Mouse (Mus musculus) adipose tissue, adult 10 weeks (tissue): ENCODE results near the gene Epor. TPM values are rescaled to one million over a fixed set of nuclear protein-coding genes. Genes with fewer than 3 reads are reported as not detected.

ENCODE experiments used
- polyA plus RNA-seq: library from polyadenylated mRNA; stranded (reverse); fragments of 350-450 nt; fragmentation: Illumina TruSeq; extraction: RNeasy Lipid Tissue Mini Kit (QIAGEN cat#74804); gene quantifications from one replicate; pipeline ENCODE4 v1.2.3, GENCODE M21; 2014; ENCODE audit warnings: low read depth, low replicate concordance

Epor gene
- polyA plus RNA-seq = 4.1 TPM

GRCm38 (mm10) chr9:21963417-21963816 is at the start of gene Epor:
Gene Epor, minus strand, starts transcription at chr9:21963506.

GRCm38 (mm10) chr9:22002194-22003162 is 39.2 kb upstream of the Epor start, which contains the start of the genes Ccdc151 and Prkcsh:
Gene Ccdc151, minus strand, starts transcription at chr9:22002634.
Gene Prkcsh, plus strand, starts transcription at chr9:22002806.

GRCm38 (mm10) chr9:21989230-21990110 is 26.2 kb upstream of the Epor start, which contains the start of gene Rgl3:
Gene Rgl3, minus strand, starts transcription at chr9:21989446.

GRCm38 (mm10) chr9:21955570-21956281 is 7.6 kb downstream of the Epor start, which contains the start of gene Swsap1:
Gene Swsap1, plus strand, starts transcription at chr9:21955755.

GRCm38 (mm10) chr9:21936692-21937570 is 26.4 kb downstream of the Epor start, which contains the start of gene Plppr2:
Gene Plppr2, plus strand, starts transcription at chr9:21937033.

GRCm38 (mm10) chr9:21927208-21927753 is 36.0 kb downstream of the Epor start, which contains the start of the genes Ccdc159 and Tmem205:
Gene Ccdc159, plus strand, starts transcription at chr9:21927471.
Gene Tmem205, minus strand, starts transcription at chr9:21927556.

GRCm38 (mm10) chr9:21918035-21918592 is 45.2 kb downstream of the Epor start, which contains the start of gene Rab3d:
Gene Rab3d, minus strand, starts transcription at chr9:21918192.

Other genes starting within 250 kb of the Epor start
- 20.8 TPM for gene Ldlr, start 240.0 kb downstream of the Epor start, polyA plus RNA-seq
- 2.0 TPM for gene Spc24, start 203.2 kb downstream of the Epor start, polyA plus RNA-seq
- gene Kank2, start 164.8 kb downstream of the Epor start, polyA plus RNA-seq = 19.9 TPM
- gene Angptl8, start 128.0 kb downstream of the Epor start, polyA plus RNA-seq = 3.0 TPM
- 30.9 TPM for gene Dock6, start 110.9 kb downstream of the Epor start, polyA plus RNA-seq
- gene Rab3d, start 45.3 kb downstream of the Epor start, polyA plus RNA-seq = 36.3 TPM
- 8.7 TPM for gene Ccdc159, start 36.0 kb downstream of the Epor start, polyA plus RNA-seq
- 141 TPM for gene Tmem205, start 36.0 kb downstream of the Epor start, polyA plus RNA-seq
- 7.7 TPM for gene Plppr2, start 26.5 kb downstream of the Epor start, polyA plus RNA-seq
- gene Swsap1, start 7.8 kb downstream of the Epor start, polyA plus RNA-seq = 15.6 TPM
- 23.4 TPM for gene Rgl3, start 25.9 kb upstream of the Epor start, polyA plus RNA-seq
- gene Ccdc151, start 39.1 kb upstream of the Epor start, polyA plus RNA-seq = 2.1 TPM
- gene Prkcsh, start 39.3 kb upstream of the Epor start, polyA plus RNA-seq = 107 TPM
- 0.05 TPM for gene Elavl3, start 88.5 kb upstream of the Epor start, polyA plus RNA-seq
- not detected for gene Gm49318, start 107.8 kb upstream of the Epor start, polyA plus RNA-seq
- 7.2 TPM for gene Zfp653, start 107.9 kb upstream of the Epor start, polyA plus RNA-seq
- gene Ecsit, start 121.9 kb upstream of the Epor start, polyA plus RNA-seq = 26.5 TPM
- gene Cnn1, start 135.7 kb upstream of the Epor start, polyA plus RNA-seq = 56.7 TPM
- gene Elof1, start 153.7 kb upstream of the Epor start, polyA plus RNA-seq = 111 TPM
- 206 TPM for gene Acp5, start 172.2 kb upstream of the Epor start, polyA plus RNA-seq
- 59.1 TPM for gene Pigyl, start 193.3 kb upstream of the Epor start, polyA plus RNA-seq
- 3.3 TPM for gene Zfp872, start 224.6 kb upstream of the Epor start, polyA plus RNA-seq